Mouse (Mus musculus) embryonic facial prominence, embryonic 15.5 days (tissue): ENCODE data around the gene Camkmt. TPM values are rescaled to one million over a fixed set of nuclear protein-coding genes. Genes with fewer than 3 reads are reported as not detected.
A peak's percentile ranks its signal among the peaks of the same experiment; 100 is the strongest.

Experiments
- ATAC-seq: fragments of 200-750 bp; cut with Nextera tagmentation; 2 replicates; pipeline ENCODE4 v1.8.0; 2017; ENCODE audit warnings: low read depth, moderate TSS enrichment; ENCODE audit not compliant: insufficient number of reproducible peaks, low FRiP score, low TSS enrichment
- H3K27ac ChIP-seq: fragments of 300-500 bp; sonication (generic); replicated peaks from 2 replicates; pipeline ENCODE4 v1.5.1; 2015; ENCODE audit warnings: mild to moderate bottlenecking, inconsistent platforms
- H3K27me3 ChIP-seq: fragments of 300-500 bp; sonication (generic); 2 replicates; pipeline ENCODE4 v1.6.1; 2015; ENCODE audit warnings: inconsistent platforms
- H3K36me3 ChIP-seq: fragments of 300-500 bp; sonication (generic); 2 replicates; pipeline ENCODE4 v1.6.1; 2015; ENCODE audit warnings: mild to moderate bottlenecking, inconsistent platforms
- H3K4me1 ChIP-seq: fragments of 300-500 bp; sonication (generic); 2 replicates; pipeline ENCODE4 v1.6.1; 2015; ENCODE audit warnings: inconsistent platforms
- H3K4me2 ChIP-seq: fragments of 300-500 bp; sonication (generic); replicated peaks from 2 replicates; pipeline ENCODE4 v1.6.1; 2015; ENCODE audit warnings: mild to moderate bottlenecking, inconsistent platforms
- H3K4me3 ChIP-seq: fragments of 300-500 bp; sonication (generic); replicated peaks from 2 replicates; pipeline ENCODE4 v1.5.1; 2015; ENCODE audit warnings: mild to moderate bottlenecking, inconsistent platforms
- H3K9ac ChIP-seq: fragments of 300-500 bp; sonication (generic); 2 replicates; pipeline ENCODE4 v1.6.1; 2015; ENCODE audit warnings: inconsistent platforms
- H3K9me3 ChIP-seq: fragments of 300-500 bp; sonication (generic); replicated peaks from 2 replicates; pipeline ENCODE4 v1.6.1; 2016; ENCODE audit warnings: inconsistent platforms
- WGBS: fragments of 180-500 bp; shearing (Covaris S2); methylation state at CpG from one replicate; pipeline ENCODE4 v1.1.7; 2015; 5-methylcytosine and 5-hydroxymethylcytosine counted together
- polyA plus RNA-seq: library from polyadenylated mRNA; unstranded; fragments of >200 nt; fragmentation: Nextera tagmentation; extraction: Ambion mirVana; gene quantifications from 2 replicates; pipeline ENCODE4 v1.2.1, GENCODE M21; 2015

Camkmt gene
- polyA plus RNA-seq, 1 experiment from 2014 or later = 12.8 TPM

- Histone ChIP-seq H3K9ac (no peak overlapping the region), H3K4me2 (no peak overlapping the region), H3K9me3 (no peaks in the 10 kb centered on the region), H3K27ac (no peak overlapping the region), H3K4me3 (no peak overlapping the region), H3K4me1 (no peaks in the 10 kb centered on the region), H3K27me3 (no peaks in the 10 kb centered on the region), H3K36me3 (no peaks in the 10 kb centered on the region)
- no peak for ATAC-seq
- 38% methylated on average over 5 of the region's 5 CpGs for WGBS
Measured at GRCm38 (mm10) chr17:85395502-85395901, 305.1 kb downstream of the Camkmt start.

GRCm38 (mm10) chr17:85400751-85401150 lies 310.4 kb downstream of the Camkmt start:
- WGBS = 64% methylated on average over 4 of the region's 4 CpGs

DNA sequence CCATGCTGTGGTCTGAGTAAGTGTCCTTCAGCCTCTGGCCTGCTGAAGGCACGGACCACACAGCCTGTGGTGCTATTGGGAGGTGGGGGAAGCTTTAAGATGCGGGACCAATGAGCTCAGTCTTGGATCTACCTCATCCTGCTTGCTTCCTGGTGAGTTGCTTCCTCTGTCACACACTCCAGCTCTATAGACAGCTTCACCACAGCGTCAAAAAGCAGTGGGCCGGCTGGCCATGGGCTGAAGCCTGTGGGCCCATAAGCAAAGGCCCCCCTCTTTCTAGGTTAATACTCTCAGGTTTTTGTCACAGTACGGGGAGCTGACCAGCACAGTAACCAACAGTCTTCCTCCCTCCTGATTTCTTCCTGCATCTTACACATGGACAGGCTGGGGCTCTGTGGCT lies 314.8 kb downstream of the Camkmt start:
- H3K9ac ChIP-seq = no peak overlapping the region
- no peaks in the 10 kb centered on the region for H3K27me3 ChIP-seq
- no peak overlapping the region for H3K4me2 ChIP-seq
- no peak for ATAC-seq
- H3K36me3 ChIP-seq = no peaks in the 10 kb centered on the region
- H3K9me3 ChIP-seq = no peaks in the 10 kb centered on the region
- H3K4me3 ChIP-seq = no peak overlapping the region
- H3K4me1 ChIP-seq = no peaks in the 10 kb centered on the region
- 83% methylated on average over 5 of the region's 5 CpGs for WGBS
- H3K27ac ChIP-seq = no peak overlapping the region

More at GRCm38 (mm10) chr17:85400751-85401150, 310.4 kb downstream of the Camkmt start:
- Histone ChIP-seq H3K4me3 (no peak overlapping the region), H3K4me2 (no peak overlapping the region), H3K4me1 (no peaks in the 10 kb centered on the region), H3K27me3 (no peaks in the 10 kb centered on the region), H3K36me3 (no peaks in the 10 kb centered on the region), H3K9ac (no peak overlapping the region), H3K9me3 (no peaks in the 10 kb centered on the region), H3K27ac (no peak overlapping the region)
- ATAC-seq = no peak

DNA sequence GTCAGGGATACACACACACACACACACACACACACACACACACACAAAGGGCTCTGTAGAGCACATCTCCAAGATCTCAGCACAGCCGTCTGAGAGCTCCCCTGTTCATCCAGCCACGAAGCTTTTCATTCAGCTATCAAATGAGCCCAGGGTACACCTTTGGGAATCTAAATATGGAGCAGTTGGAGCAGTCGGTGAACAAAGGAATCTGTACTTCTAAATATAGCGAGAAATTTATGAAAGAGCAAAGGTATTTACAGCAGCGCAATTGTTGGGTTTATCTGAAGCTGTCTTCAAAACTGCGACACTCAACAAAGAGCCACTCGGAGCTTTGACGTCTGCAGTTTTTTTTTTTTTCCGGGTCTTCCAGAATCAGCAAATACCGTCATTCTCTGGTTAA lies 315.8 kb downstream of the Camkmt start:
- Histone ChIP-seq H3K4me1 (no peaks in the 10 kb centered on the region), H3K27ac (no peak overlapping the region), H3K9me3 (no peaks in the 10 kb centered on the region), H3K9ac (no peak overlapping the region), H3K36me3 (no peaks in the 10 kb centered on the region), H3K27me3 (no peaks in the 10 kb centered on the region), H3K4me3 (no peak overlapping the region), H3K4me2 (no peak overlapping the region)
- 86% methylated on average over 10 of the region's 10 CpGs for WGBS
- ATAC-seq = no peak

DNA sequence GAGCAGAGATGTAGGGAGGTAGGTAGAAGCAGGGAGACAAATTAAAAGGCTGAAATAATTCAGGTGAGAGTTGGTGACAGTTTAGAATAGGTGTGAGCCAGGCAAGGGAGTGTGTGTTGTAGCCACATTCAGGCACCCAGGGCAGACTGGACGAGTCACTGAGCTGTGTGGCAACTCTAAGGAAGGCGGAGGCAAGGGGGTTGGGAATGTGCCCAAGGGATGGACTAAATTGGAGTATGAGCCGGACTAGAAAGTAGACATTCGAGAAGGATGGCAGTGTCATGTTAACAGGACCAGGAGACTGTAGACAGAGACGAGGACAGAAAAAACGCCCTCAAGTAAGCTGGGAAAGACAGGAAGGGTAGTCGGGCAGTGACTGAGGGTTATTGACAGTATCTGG lies 338.5 kb downstream of the Camkmt start:
- 62% methylated on average over 7 of the region's 7 CpGs for WGBS
- no peak for ATAC-seq

DNA sequence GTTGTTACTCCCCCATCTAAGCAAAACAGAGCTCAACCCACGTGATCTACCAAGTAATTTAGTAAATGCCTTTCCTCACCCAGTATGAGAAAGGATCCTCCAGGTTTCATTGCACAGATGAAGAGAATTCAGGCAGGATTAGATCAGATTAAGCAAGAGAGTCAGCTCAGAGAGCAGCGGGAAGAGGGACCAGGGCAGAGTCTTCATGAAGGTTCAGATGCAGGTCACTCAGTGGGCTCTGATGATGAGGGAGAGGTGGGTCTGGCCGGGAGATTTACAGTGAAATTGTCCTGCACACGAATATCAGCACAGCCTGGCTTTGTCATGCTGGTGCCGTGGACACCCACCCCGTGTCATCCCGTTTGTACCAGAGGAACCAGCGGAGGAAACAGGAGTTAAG lies 342.6 kb downstream of the Camkmt start:
- 46% methylated on average over 8 of the region's 8 CpGs for WGBS
- H3K27ac ChIP-seq = no peak overlapping the region
- no peaks in the 10 kb centered on the region for H3K27me3 ChIP-seq
- H3K9ac ChIP-seq = no peak overlapping the region
- no peak overlapping the region for H3K4me3 ChIP-seq
- ATAC-seq = no peak
- no peaks in the 10 kb centered on the region for H3K4me1 ChIP-seq
- no peaks in the 10 kb centered on the region for H3K36me3 ChIP-seq
- no peaks in the 10 kb centered on the region for H3K9me3 ChIP-seq
- H3K4me2 ChIP-seq = no peak overlapping the region

More for the DNA sequence above, 338.5 kb downstream of the Camkmt start:
- no peak overlapping the region for H3K4me2 ChIP-seq
- H3K4me3 ChIP-seq = no peak overlapping the region
- no peaks in the 10 kb centered on the region for H3K27me3 ChIP-seq
- H3K36me3 ChIP-seq = no peaks in the 10 kb centered on the region
- H3K4me1 ChIP-seq = no peaks in the 10 kb centered on the region
- H3K9ac ChIP-seq = no peak overlapping the region
- no peak overlapping the region for H3K27ac ChIP-seq
- no peaks in the 10 kb centered on the region for H3K9me3 ChIP-seq

GRCm38 (mm10) chr17:85443036-85443435 lies 352.7 kb downstream of the Camkmt start:
- Histone ChIP-seq H3K9ac (no peak overlapping the region), H3K27me3 (no peaks in the 10 kb centered on the region), H3K9me3 (no peaks in the 10 kb centered on the region), H3K4me3 (no peak overlapping the region), H3K4me1 (no peaks in the 10 kb centered on the region), H3K27ac (no peak overlapping the region), H3K36me3 (no peaks in the 10 kb centered on the region), H3K4me2 (no peak overlapping the region)
- WGBS = 70% methylated on average over 8 of the region's 8 CpGs
- no peak for ATAC-seq

DNA sequence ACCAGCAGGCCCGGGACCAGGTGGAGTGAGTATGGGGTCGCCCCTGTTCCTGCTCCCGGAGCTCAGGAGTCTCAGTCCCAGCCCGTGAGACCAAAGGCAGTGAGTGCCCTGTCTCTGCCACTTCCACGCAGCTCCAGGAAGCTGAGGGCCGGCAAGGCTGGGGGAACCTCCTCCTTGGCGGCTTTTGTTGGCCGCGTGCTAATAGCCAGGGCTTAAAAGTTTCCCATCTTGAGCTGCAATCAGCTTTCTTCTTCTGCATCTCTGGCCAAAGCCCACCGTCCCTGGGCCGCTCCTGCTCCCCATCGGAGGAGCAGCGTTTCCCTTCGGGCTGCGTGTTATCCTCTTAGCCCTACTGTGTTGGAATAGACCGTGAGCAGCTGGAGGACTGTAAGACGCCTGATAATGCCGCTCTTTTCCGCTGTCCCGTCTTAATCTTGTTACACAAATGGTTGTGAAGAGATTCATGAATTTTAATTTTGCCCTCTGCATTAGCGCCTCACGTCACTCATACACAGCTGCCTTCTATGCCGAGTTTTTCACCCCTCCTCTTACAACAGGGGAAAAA lies 364.1 kb downstream of the Camkmt start:
- H3K9ac ChIP-seq = no peak overlapping the region
- H3K36me3 ChIP-seq = no peaks in the 10 kb centered on the region
- no peaks in the 10 kb centered on the region for H3K9me3 ChIP-seq
- WGBS = 4% methylated on average over 23 of the region's 23 CpGs
- peaks cover 8% of the 10 kb centered on the region; the same call in 1 of the 2 replicates for H3K4me1 ChIP-seq
- H3K4me3 ChIP-seq = peak overlapping the region; percentile 21
- no peak for ATAC-seq
- no peak overlapping the region for H3K27ac ChIP-seq
- H3K4me2 ChIP-seq = peak overlapping the region; percentile 30
- H3K27me3 ChIP-seq = peaks cover 62% of the 10 kb centered on the region

DNA sequence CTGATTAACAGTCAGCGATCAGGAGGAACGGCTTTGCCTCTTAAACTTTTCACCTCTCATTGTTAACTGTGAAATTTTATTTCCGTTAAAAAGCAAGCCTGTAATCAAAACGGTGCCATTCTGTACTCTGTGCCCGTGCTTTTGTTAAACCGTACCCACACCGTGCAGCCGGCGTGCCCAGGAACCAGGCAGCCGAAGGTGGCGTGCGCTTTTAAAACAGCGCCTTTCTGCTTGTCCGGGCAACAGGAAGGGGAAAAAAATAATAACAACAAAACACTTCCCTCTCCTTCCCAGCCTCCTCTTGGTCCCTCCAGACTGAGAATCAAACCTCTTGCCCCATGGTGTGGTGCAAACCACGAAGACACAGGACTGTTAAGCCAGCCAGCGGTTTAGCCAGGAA lies 364.7 kb downstream of the Camkmt start:
- 2% methylated on average over 16 of the region's 16 CpGs for WGBS
- H3K4me1 ChIP-seq = peaks cover 8% of the 10 kb centered on the region; the same call in 1 of the 2 replicates
- no peak for ATAC-seq
- H3K9me3 ChIP-seq = no peaks in the 10 kb centered on the region
- no peak overlapping the region for H3K27ac ChIP-seq
- H3K4me3 ChIP-seq = 0 out of 2 replicates have a peak overlapping the region, but pooled peaks have one; percentile 18
- no peak overlapping the region for H3K9ac ChIP-seq
- H3K4me2 ChIP-seq = peak overlapping the region; percentile 30
- peaks cover 68% of the 10 kb centered on the region for H3K27me3 ChIP-seq
- no peaks in the 10 kb centered on the region for H3K36me3 ChIP-seq

GRCm38 (mm10) chr17:85458075-85458474 lies 367.7 kb downstream of the Camkmt start:
- peak overlapping the region; percentile 22; the same call in 1 of the 2 replicates for H3K4me2 ChIP-seq
- no peak overlapping the region for H3K9ac ChIP-seq
- peaks cover 88% of the 10 kb centered on the region for H3K27me3 ChIP-seq
- H3K4me1 ChIP-seq = peaks cover 8% of the 10 kb centered on the region; the same call in 1 of the 2 replicates
- H3K27ac ChIP-seq = no peak overlapping the region
- H3K4me3 ChIP-seq = 0 out of 2 replicates have a peak overlapping the region, but pooled peaks have one; percentile 13
- WGBS = 3% methylated on average over 14 of the region's 14 CpGs
- no peaks in the 10 kb centered on the region for H3K9me3 ChIP-seq
- no peak for ATAC-seq
- no peaks in the 10 kb centered on the region for H3K36me3 ChIP-seq

GRCm38 (mm10) chr17:85458589-85458988 lies 368.2 kb downstream of the Camkmt start:
- Histone ChIP-seq H3K27ac (no peak overlapping the region), H3K4me2 (no peak overlapping the region), H3K4me3 (no peak overlapping the region), H3K4me1 (peaks cover 10% of the 10 kb centered on the region; the same call in 1 of the 2 replicates), H3K9me3 (no peaks in the 10 kb centered on the region), H3K9ac (no peak overlapping the region), H3K36me3 (no peaks in the 10 kb centered on the region), H3K27me3 (peaks cover 88% of the 10 kb centered on the region)
- WGBS = 7% methylated on average over 9 of the region's 9 CpGs
- no peak for ATAC-seq

DNA sequence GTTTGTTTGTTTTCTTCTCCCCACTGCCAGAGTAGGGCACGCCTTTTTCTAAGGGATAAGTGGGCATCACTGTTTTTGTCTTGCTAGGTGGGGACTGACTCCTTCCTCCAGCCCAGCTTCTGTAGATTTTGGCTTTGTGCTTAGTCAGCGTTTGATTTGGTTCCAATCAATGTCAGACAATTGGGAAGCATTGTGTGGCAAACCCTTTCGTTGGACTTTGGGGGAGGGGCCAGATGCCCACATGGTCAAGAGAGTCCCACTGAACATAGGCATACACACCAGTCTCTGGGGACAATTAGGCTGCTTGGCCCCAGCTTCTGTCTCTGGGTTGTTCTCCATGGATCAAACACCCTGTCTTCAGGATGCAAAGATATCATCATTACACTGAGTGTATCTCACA lies 371.2 kb downstream of the Camkmt start:
- WGBS = 39% methylated on average over 3 of the region's 3 CpGs
- no peak for ATAC-seq

More for the DNA sequence above, 371.2 kb downstream of the Camkmt start:
- H3K4me2 ChIP-seq = no peak overlapping the region
- no peaks in the 10 kb centered on the region for H3K36me3 ChIP-seq
- no peak overlapping the region for H3K27ac ChIP-seq
- no peaks in the 10 kb centered on the region for H3K9me3 ChIP-seq
- peaks cover 20% of the 10 kb centered on the region for H3K4me1 ChIP-seq
- no peak overlapping the region for H3K9ac ChIP-seq
- H3K27me3 ChIP-seq = peaks cover 92% of the 10 kb centered on the region
- H3K4me3 ChIP-seq = no peak overlapping the region
